Mouse (Mus musculus): ENCODE results near the gene Gng12. TPM values are rescaled to one million over a fixed set of nuclear protein-coding genes. Genes with fewer than 3 reads are reported as not detected.
A peak's percentile ranks its signal among the peaks of the same experiment; 100 is the strongest.

Gene Gng12
- polyA plus RNA-seq, 1 experiment from 2014 or later = 166 TPM

- no peak overlapping the region for H3K4me2 ChIP-seq (replicated peaks; ENCODE audit: low read depth)
- 78% methylated on average over 5 of the region's 5 CpGs for WGBS
- no peak overlapping the region for H3K9ac ChIP-seq (ENCODE audit: low read length)
- H3K36me3 ChIP-seq (ENCODE audit: control insufficient read depth, insufficient read depth, low read length) = no peaks in the 10 kb centered on the region
- no peaks in the 10 kb centered on the region for H3K9me3 ChIP-seq (ENCODE audit: control insufficient read depth, low read length)
- H3K27me3 ChIP-seq (ENCODE audit: control insufficient read depth, insufficient read depth, low read length) = no peaks in the 10 kb centered on the region
- no peak for TF ChIP-seq CTCF (IDR thresholded peaks at IDR 0.05; ENCODE audit: low read depth)
- no peak for TF ChIP-seq EP300 (optimal IDR thresholded peaks at IDR 0.05)
- H3K4me3 ChIP-seq (ENCODE audit: low read depth, low read length) = no peak overlapping the region
- DNase-seq (ENCODE audit: low spot score) = no peak
- no peak overlapping the region for H3K27ac ChIP-seq (replicated peaks)
- no peak for ATAC-seq (ENCODE audit: low FRiP score, low TSS enrichment)
- 0 out of 2 replicates have a peak, but pooled peaks cover 2% of the 10 kb centered on the region for H3K4me1 ChIP-seq (replicated peaks; ENCODE audit: control insufficient read depth, insufficient read depth)
Measured at GRCm38 (mm10) chr6:66951726-66952418, 55.7 kb downstream of the Gng12 start.

- no peak for TF ChIP-seq CTCF (IDR thresholded peaks at IDR 0.05; ENCODE audit: low read depth)
- no peak for TF ChIP-seq EP300 (optimal IDR thresholded peaks at IDR 0.05)
- Histone ChIP-seq H3K9me3 (ENCODE audit: control insufficient read depth, low read length) (no peaks in the 10 kb centered on the region), H3K4me1 (replicated peaks; ENCODE audit: control insufficient read depth, insufficient read depth) (peaks cover 5% of the 10 kb centered on the region; the same call in 1 of the 2 replicates), H3K9ac (ENCODE audit: low read length) (no peak overlapping the region), H3K4me3 (ENCODE audit: low read depth, low read length) (no peak overlapping the region), H3K4me2 (replicated peaks; ENCODE audit: low read depth) (0 out of 2 replicates have a peak overlapping the region, but pooled peaks have one; percentile 3), H3K36me3 (ENCODE audit: control insufficient read depth, insufficient read depth, low read length) (no peaks in the 10 kb centered on the region), H3K27me3 (ENCODE audit: control insufficient read depth, insufficient read depth, low read length) (no peaks in the 10 kb centered on the region), H3K27ac (replicated peaks) (peak overlapping the region; percentile 50)
- peak; percentile 46 for DNase-seq (ENCODE audit: low spot score)
- ATAC-seq (ENCODE audit: low FRiP score, low TSS enrichment) = peak; percentile 81
- 54% methylated on average over 11 of the region's 11 CpGs for WGBS
Measured at GRCm38 (mm10) chr6:66953951-66954519, 57.8 kb downstream of the Gng12 start.

GRCm38 (mm10) chr6:66955089-66955657, 59.0 kb downstream of the Gng12 start:
- H3K9me3 ChIP-seq (ENCODE audit: control insufficient read depth, low read length) = no peaks in the 10 kb centered on the region
- H3K4me1 ChIP-seq (replicated peaks; ENCODE audit: control insufficient read depth, insufficient read depth) = peaks cover 5% of the 10 kb centered on the region; the same call in 1 of the 2 replicates
- H3K4me2 ChIP-seq (replicated peaks; ENCODE audit: low read depth) = no peak overlapping the region
- H3K36me3 ChIP-seq (ENCODE audit: control insufficient read depth, insufficient read depth, low read length) = no peaks in the 10 kb centered on the region
- H3K27ac ChIP-seq (replicated peaks) = no peak overlapping the region
- no peak for ATAC-seq (ENCODE audit: low FRiP score, low TSS enrichment)
- no peak overlapping the region for H3K4me3 ChIP-seq (ENCODE audit: low read depth, low read length)
- 82% methylated on average over 11 of the region's 11 CpGs for WGBS
- no peak overlapping the region for H3K9ac ChIP-seq (ENCODE audit: low read length)
- peak; percentile 79 for TF ChIP-seq CTCF (IDR thresholded peaks at IDR 0.05; ENCODE audit: low read depth)
- no peak for TF ChIP-seq EP300 (optimal IDR thresholded peaks at IDR 0.05)
- DNase-seq (ENCODE audit: low spot score) = no peak
- no peaks in the 10 kb centered on the region for H3K27me3 ChIP-seq (ENCODE audit: control insufficient read depth, insufficient read depth, low read length)

GRCm38 (mm10) chr6:66958466-66959235, 62.5 kb downstream of the Gng12 start:
- Histone ChIP-seq H3K27me3 (ENCODE audit: control insufficient read depth, insufficient read depth, low read length) (no peaks in the 10 kb centered on the region), H3K36me3 (ENCODE audit: control insufficient read depth, insufficient read depth, low read length) (no peaks in the 10 kb centered on the region), H3K4me1 (replicated peaks; ENCODE audit: control insufficient read depth, insufficient read depth) (peaks cover 5% of the 10 kb centered on the region; the same call in 1 of the 2 replicates), H3K27ac (replicated peaks) (no peak overlapping the region), H3K4me3 (ENCODE audit: low read depth, low read length) (no peak overlapping the region), H3K4me2 (replicated peaks; ENCODE audit: low read depth) (no peak overlapping the region), H3K9ac (ENCODE audit: low read length) (no peak overlapping the region), H3K9me3 (ENCODE audit: control insufficient read depth, low read length) (no peaks in the 10 kb centered on the region)
- ATAC-seq (ENCODE audit: low FRiP score, low TSS enrichment) (no peak), DNase-seq (ENCODE audit: low spot score) (no peak)
- TF ChIP-seq CTCF (IDR thresholded peaks at IDR 0.05; ENCODE audit: low read depth) (no peak), EP300 (optimal IDR thresholded peaks at IDR 0.05) (no peak)
- 78% methylated on average over 5 of the region's 5 CpGs for WGBS

- WGBS = 29% methylated on average over 2 of the region's 2 CpGs
- Histone ChIP-seq H3K9ac (ENCODE audit: low read length) (no peak overlapping the region), H3K4me2 (replicated peaks; ENCODE audit: low read depth) (no peak overlapping the region), H3K9me3 (ENCODE audit: control insufficient read depth, low read length) (no peaks in the 10 kb centered on the region), H3K4me1 (replicated peaks; ENCODE audit: control insufficient read depth, insufficient read depth) (peaks cover 4% of the 10 kb centered on the region; the same call in 1 of the 2 replicates), H3K36me3 (ENCODE audit: control insufficient read depth, insufficient read depth, low read length) (no peaks in the 10 kb centered on the region), H3K27ac (replicated peaks) (no peak overlapping the region), H3K4me3 (ENCODE audit: low read depth, low read length) (no peak overlapping the region), H3K27me3 (ENCODE audit: control insufficient read depth, insufficient read depth, low read length) (no peaks in the 10 kb centered on the region)
- peak; percentile 85 for ATAC-seq (ENCODE audit: low FRiP score, low TSS enrichment)
- peak; percentile 33 for DNase-seq (ENCODE audit: low spot score)
- no peak for TF ChIP-seq EP300 (optimal IDR thresholded peaks at IDR 0.05)
- TF ChIP-seq CTCF (IDR thresholded peaks at IDR 0.05; ENCODE audit: low read depth) = peak; percentile 89
Measured at GRCm38 (mm10) chr6:66962582-66963043, 66.4 kb downstream of the Gng12 start.

All from stomach, postnatal 0 days (tissue).